In genomic region chr12:28969671-28970379, GRCm38 (mm10) we compare ENCODE assay signal across 10 mouse cellular contexts.
DNase-seq lines count a peak whose midpoint lies in the region; TF ChIP-seq lines count a peak whose summit lies in the region.
"Had no signal": no experiment of that assay in that cellular context is flagged by ENCODE, and none has a peak within 500 bp of the region (broad histone marks: within the 10 kb centered on the region; RNA-seq: fewer than 3 reads in every experiment).

No protein-coding gene starts in this region.

- DNase-seq in cerebellum, postnatal 14 days = peak; percentile 32 to 36
- DNase-seq in cerebellum, adult 8-10 months = no peak
- peak; percentile 30 for DNase-seq in brain, embryonic 14.5 days (ENCODE audit: low read depth)
- peak; percentile 60 to 63 for DNase-seq in left cerebral cortex, adult 18-20 months (ENCODE audit: low spot score in 2 of 2)
- peak; percentile 64 to 71 for DNase-seq in right cerebral cortex, postnatal 10 days (ENCODE audit: low spot score in 2 of 2)
- DNase-seq in heart, postnatal 10 days = no peak
- no peak for DNase-seq in gastrocnemius, adult 8-10 months (ENCODE audit: low spot score in 2 of 2)
- DNase-seq: cerebellum, adult 11 months; forebrain, postnatal 0 days; spleen, adult 18-20 months had no signal

- no peak for TF ChIP-seq POLR2A in brain, embryonic 14.5 days (IDR thresholded peaks at IDR 0.05; ENCODE audit: borderline replicate concordance, extremely low read depth, insufficient read depth, insufficient read length, poor library complexity, severe bottlenecking)

- intact Hi-C loops in heart, postnatal 10 days (cut with DNase I) = no loop called here

- no peak for TF ChIP-seq CTCF in brain, embryonic 14.5 days (IDR thresholded peaks at IDR 0.05; ENCODE audit: borderline replicate concordance, extremely low read depth, insufficient read depth, insufficient read length)

Comparison
In these comparisons a context has a peak if more than half of its experiments do, and no peak if none do; other contexts are left out.
1. DNase-seq: peak in cerebellum, postnatal 14 days (2 of 2), brain, embryonic 14.5 days (single experiment), left cerebral cortex, adult 18-20 months (2 of 2) and right cerebral cortex, postnatal 10 days (2 of 2); none in cerebellum, adult 8-10 months (single experiment), heart, postnatal 10 days (0 of 2) and gastrocnemius, adult 8-10 months (0 of 2).